ENCODE assay signal across 31 mouse cellular contexts in the genomic region with DNA sequence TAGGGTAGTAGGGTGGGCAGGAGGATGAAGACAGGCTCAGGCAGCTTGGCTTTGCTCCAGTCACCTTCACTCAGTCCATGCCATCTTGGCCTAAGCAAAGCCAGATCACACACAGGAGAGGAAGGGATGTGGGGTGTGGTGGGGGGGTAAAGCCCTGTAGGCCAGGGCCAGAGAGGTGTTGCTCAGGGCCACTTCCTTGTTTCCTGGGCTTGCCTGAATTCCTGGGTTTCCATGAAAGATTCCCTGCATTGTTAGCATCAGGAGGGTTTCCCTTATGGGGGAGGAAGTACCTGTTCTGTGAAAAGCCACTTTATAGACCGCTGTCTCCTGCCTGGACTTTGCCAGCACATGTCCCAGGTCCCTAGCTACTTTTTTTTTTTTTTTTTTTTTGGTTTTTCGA. TPM values are rescaled to one million over a fixed set of nuclear protein-coding genes. Genes with fewer than 3 reads are reported as not detected.
DNase-seq lines count a peak whose midpoint lies in the region; ATAC-seq and TF ChIP-seq lines count a peak whose summit lies in the region.
"Had no signal": no experiment of that assay in that cellular context is flagged by ENCODE, and none has a peak within 500 bp of the region (broad histone marks: within the 10 kb centered on the region; RNA-seq: fewer than 3 reads in every experiment).

No protein-coding gene starts in this region.

- WGBS in heart, embryonic 14.5 days: 92% methylated on average over 1 of the region's 2 CpGs

- H3K36me3 ChIP-seq in heart, embryonic 14.5 days (ENCODE audit: control insufficient read depth, insufficient read depth, low read length): peaks cover 51% of the 10 kb centered on the region
- H3K36me3 ChIP-seq in CH12.LX (replicated peaks in 1 of 2; ENCODE audit: control insufficient read depth in 1 of 2, insufficient read depth in 1 of 2, low read length in 1 of 2): peaks cover 86 to 91% of the 10 kb centered on the region in 2 experiments

- peaks cover 41 to 54% of the 10 kb centered on the region in 2 experiments for H3K4me1 ChIP-seq in heart, embryonic 14.5 days (ENCODE audit: control insufficient read depth in 2 of 2, insufficient read depth in 2 of 2, low read length in 2 of 2)
- H3K4me1 ChIP-seq in CH12.LX (ENCODE audit: control insufficient read depth in 1 of 2, insufficient read depth in 2 of 2): peaks cover 14 to 87% of the 10 kb centered on the region in 2 experiments

- no peak for TF ChIP-seq EP300 in CH12.LX (IDR thresholded peaks at IDR 0.05; ENCODE audit: low read length)

- no peak for ATAC-seq in heart, embryonic 14.5 days (ENCODE audit: insufficient number of reproducible peaks, insufficient read depth, low FRiP score, low read depth)
- no peak for ATAC-seq in megakaryocyte, adult 5-6 weeks (ENCODE audit: poor library complexity, severe bottlenecking)
- ATAC-seq: forebrain, embryonic 14.5 days; forebrain, postnatal 0 days; hindbrain, embryonic 16.5 days; intestine, embryonic 15.5 days had no signal

- TF ChIP-seq RAD21 in CH12.LX (IDR thresholded peaks at IDR 0.05; ENCODE audit: low read depth, low read length): no peak

- H3K9me3 ChIP-seq in heart, embryonic 14.5 days (ENCODE audit: control insufficient read depth, low read length): no peaks in the 10 kb centered on the region
- no peaks in the 10 kb centered on the region for H3K9me3 ChIP-seq in CH12.LX (replicated peaks; ENCODE audit: low read length)
- H3K9me3 ChIP-seq: heart, embryonic 10.5 days; hindbrain, embryonic 10.5 days; hindbrain, embryonic 13.5 days; intestine, embryonic 15.5 days had no signal

- intact Hi-C loops in gastrocnemius, adult 2 months (cut with DNase I): no loop called here
- intact Hi-C loops in heart, postnatal 36 days (cut with DNase I): no loop called here

- no peak overlapping the region for H3K4me3 ChIP-seq in gastrocnemius, adult 2 months
- H3K4me3 ChIP-seq in heart, embryonic 14.5 days (ENCODE audit: control insufficient read depth in 1 of 2, insufficient read depth in 1 of 2, low read depth in 1 of 2, low read length in 2 of 2): no peak overlapping the region
- H3K4me3 ChIP-seq in CH12.LX (replicated peaks in 1 of 3; ENCODE audit: low read depth in 2 of 3, low read length in 2 of 3, poor library complexity in 1 of 3): no peak overlapping the region
- H3K4me3 ChIP-seq: heart, embryonic 10.5 days; hindbrain, embryonic 10.5 days; hindbrain, embryonic 13.5 days; intestine, embryonic 15.5 days had no signal

- no peak overlapping the region for H3K4me2 ChIP-seq in heart, embryonic 14.5 days (ENCODE audit: low read length)
- no peak overlapping the region for H3K4me2 ChIP-seq in CH12.LX (ENCODE audit: insufficient read depth, low read depth, poor library complexity, severe bottlenecking)
- H3K4me2 ChIP-seq: hindbrain, embryonic 13.5 days; intestine, embryonic 15.5 days had no signal

- TF ChIP-seq CTCF in gastrocnemius, adult 2 months (IDR thresholded peaks at IDR 0.05): no peak
- TF ChIP-seq CTCF in CH12.LX (conservative IDR thresholded peaks at IDR 0.05 in 1 of 2, IDR thresholded peaks at IDR 0.05 in 1 of 2; ENCODE audit: low read depth in 2 of 2, low read length in 2 of 2): no peak

- H3K9ac ChIP-seq in heart, embryonic 14.5 days (ENCODE audit: low read length): 0 out of 2 replicates have a peak overlapping the region, but pooled peaks have one; percentile 8
- no peak overlapping the region for H3K9ac ChIP-seq in CH12.LX (ENCODE audit: insufficient read depth, low read depth)
- H3K9ac ChIP-seq: forebrain, postnatal 0 days; hindbrain, embryonic 13.5 days; intestine, embryonic 15.5 days had no signal

- H3K27me3 ChIP-seq in heart, embryonic 14.5 days (ENCODE audit: control insufficient read depth, insufficient read depth, low read length): no peaks in the 10 kb centered on the region
- no peaks in the 10 kb centered on the region for H3K27me3 ChIP-seq in CH12.LX (replicated peaks)
- H3K27me3 ChIP-seq: hindbrain, embryonic 13.5 days; intestine, embryonic 15.5 days had no signal

- TF ChIP-seq POLR2A in CH12.LX (IDR thresholded peaks at IDR 0.05; ENCODE audit: low read depth, low read length): no peak

- dilution Hi-C loops in CH12.LX (cut with MboI; ENCODE audit: extremely low pct_ligation_motif_present, extremely low pct_unique_long_range_greater_than_20kb, low sequenced_read_pairs): no loop called here

- DNase-seq in gastrocnemius, adult 2 months: no peak
- no peak for DNase-seq in gastrocnemius, adult 18-20 months (ENCODE audit: low spot score)
- no peak for DNase-seq in heart, postnatal 36 days
- DNase-seq in CH12.LX (ENCODE audit: extremely low read depth) (no peak), R1 (ENCODE audit: low read depth, low spot score) (peak; percentile 72)
- no peak for DNase-seq in adrenal gland, adult 8-10 months
- DNase-seq: adrenal gland, adult 2 months; adrenal gland, postnatal 36 days; cerebellum, adult 18-20 months; cerebellum, adult 9-10 months; cerebellum, postnatal 14 days; forebrain, postnatal 0 days; gastrocnemius, postnatal 10 days; gastrocnemius, postnatal 36 days; kidney, adult 11 months; kidney, adult 8-10 months had no signal

- H3K27ac ChIP-seq in gastrocnemius, adult 2 months: peak overlapping the region; percentile 24; the same call in 1 of the 2 replicates
- peak overlapping the region in 1 of 2 experiments; percentile 62; a peak in 2 of 4 replicates for H3K27ac ChIP-seq in heart, embryonic 14.5 days (replicated peaks in 1 of 2; ENCODE audit: control insufficient read depth in 1 of 2, insufficient read depth in 1 of 2, low read depth in 2 of 2, low read length in 2 of 2)
- peak overlapping the region; percentile 5; the same call in 1 of the 2 replicates for H3K27ac ChIP-seq in CH12.LX (ENCODE audit: insufficient read depth, low read depth)
- H3K27ac ChIP-seq: hindbrain, embryonic 10.5 days; hindbrain, embryonic 13.5 days; intestine, embryonic 15.5 days had no signal

- in situ Hi-C loops in CH12.LX (cut with MboI; ENCODE audit: low pct_ligation_motif_present, low pct_unique_long_range_greater_than_20kb, low sequenced_read_pairs): no loop called here

- peaks cover 36% of the 10 kb centered on the region for H3K79me2 ChIP-seq in CH12.LX (replicated peaks; ENCODE audit: control insufficient read depth, extremely low read depth, insufficient read depth, poor library complexity, severe bottlenecking)

TF ChIP-seq in CH12.LX, 34 proteins besides CTCF, POLR2A, EP300 and RAD21:
- TF ChIP-seq POLR2AphosphoS2 (IDR thresholded peaks at IDR 0.05; ENCODE audit: low read depth, low read length) (no peak), MAZ (IDR thresholded peaks at IDR 0.05; ENCODE audit: low read depth, low read length) (no peak), RCOR1 (conservative IDR thresholded peaks at IDR 0.05; ENCODE audit: low read depth, low read length) (no peak), ZKSCAN1 (IDR thresholded peaks at IDR 0.05; ENCODE audit: borderline replicate concordance, low read depth, low read length) (no peak), UBTF (IDR thresholded peaks at IDR 0.05; ENCODE audit: low read depth, low read length) (no peak), JUND (conservative IDR thresholded peaks at IDR 0.05; ENCODE audit: low read depth, low read length) (no peak), TCF12 (IDR thresholded peaks at IDR 0.05; ENCODE audit: low read depth, low read length) (no peak), MXI1 (IDR thresholded peaks at IDR 0.05; ENCODE audit: low read depth, low read length) (no peak), ELF1 (IDR thresholded peaks at IDR 0.05; ENCODE audit: low read depth, low read length) (no peak), NRF1 (IDR thresholded peaks at IDR 0.05; ENCODE audit: low read depth, low read length) (no peak), BHLHE40 (IDR thresholded peaks at IDR 0.05; ENCODE audit: low read depth, low read length) (no peak), MAFK (IDR thresholded peaks at IDR 0.05; ENCODE audit: insufficient replicate concordance, low read length) (no peak)

RNA-seq across cellular contexts. Expression of gene Gm13420, which starts 38.0 kb away (rescaled TPM):
- not detected for total RNA-seq in gastrocnemius, adult 2 months (2021)
- total RNA-seq in gastrocnemius, adult 18-20 months (2021): not detected
- polyA plus RNA-seq in heart, embryonic 14.5 days (2014; fragmentation: Nextera tagmentation; extraction: Ambion mirVana): not detected in 2 replicates
- not detected for total RNA-seq in heart, postnatal 36 days (2021)
- not detected in 2 replicates for total RNA-seq in CH12.LX (2012; rRNA removed)
- not detected in 2 replicates for total RNA-seq in CH12.LX (2014; rRNA removed)
- polyA plus RNA-seq in CH12.LX (2012; ENCODE audit: insufficient read length, low read depth): not detected in 2 replicates
- not detected in 2 replicates for total RNA-seq in megakaryocyte, adult 5-6 weeks (2015)
- not detected in 2 replicates for total RNA-seq in megakaryocyte, adult 5-6 weeks (2017)
- under 1 TPM in 2 of 4 experiments, not detected in 2; 0.43 to 0.46 TPM for total RNA-seq in adrenal gland, adult 8-10 months (2022)
- total RNA-seq: adrenal gland, adult 2 months; adrenal gland, postnatal 36 days; gastrocnemius, postnatal 10 days; gastrocnemius, postnatal 36 days; granulocyte monocyte progenitor cell, adult 5-6 weeks; heart, postnatal 25 days had no signal
- polyA plus RNA-seq: adrenal gland, adult 2 months; embryonic facial prominence, embryonic 14.5 days; forebrain, embryonic 11.5 days; forebrain, embryonic 14.5 days; heart, postnatal 0 days; hindbrain, embryonic 10.5 days; hindbrain, embryonic 13.5 days had no signal

RNA-seq across cellular contexts. Expression of gene Gm13547, which starts 45.6 kb away (rescaled TPM):
- not detected for total RNA-seq in gastrocnemius, adult 2 months (2021)
- not detected for total RNA-seq in gastrocnemius, adult 18-20 months (2021)
- not detected in 2 replicates for polyA plus RNA-seq in heart, embryonic 14.5 days (2014; fragmentation: Nextera tagmentation; extraction: Ambion mirVana)
- total RNA-seq in heart, postnatal 36 days (2021): not detected
- total RNA-seq in CH12.LX (2012; rRNA removed) (not detected in 2 replicates), CH12.LX (2014; rRNA removed) (not detected in 2 replicates)
- 0.60 TPM in 1 of 2 replicates, not detected in the other for polyA plus RNA-seq in CH12.LX (2012; ENCODE audit: insufficient read length, low read depth)
- 0.39 TPM in 1 of 2 replicates, not detected in the other for total RNA-seq in megakaryocyte, adult 5-6 weeks (2015)
- not detected in 2 replicates for total RNA-seq in megakaryocyte, adult 5-6 weeks (2017)
- total RNA-seq in adrenal gland, adult 8-10 months (2022): not detected
- total RNA-seq: adrenal gland, adult 2 months; adrenal gland, postnatal 36 days; forebrain, postnatal 0 days; gastrocnemius, postnatal 10 days; gastrocnemius, postnatal 36 days; granulocyte monocyte progenitor cell, adult 5-6 weeks; heart, postnatal 25 days had no signal
- polyA plus RNA-seq: adrenal gland, adult 2 months; embryonic facial prominence, embryonic 11.5 days; embryonic facial prominence, embryonic 14.5 days; forebrain, embryonic 11.5 days; forebrain, embryonic 14.5 days; forebrain, postnatal 0 days; frontal cortex, adult 2 months; heart, embryonic 10.5 days; heart, postnatal 0 days; hindbrain, embryonic 10.5 days; hindbrain, embryonic 13.5 days; hindbrain, embryonic 16.5 days had no signal
